Mouse (Mus musculus) CH12.LX (cell line): ENCODE results near the gene Pla2r1. TPM values are rescaled to one million over a fixed set of nuclear protein-coding genes. Genes with fewer than 3 reads are reported as not detected.

ENCODE experiments used
- DNase-seq: peaks from one replicate; pipeline ENCODE4 v3.0.0-alpha.2; 2013; ENCODE audit errors: extremely low read depth
- H3K27ac ChIP-seq: 2 replicates; pipeline ENCODE4 v1.5.1; 2012; ENCODE audit warnings: low read depth, mild to moderate bottlenecking, control low read depth, moderate library complexity; ENCODE audit not compliant: insufficient read depth
- H3K27me3 ChIP-seq: replicated peaks from 2 replicates; pipeline ENCODE3; 2012; ENCODE audit warnings: inconsistent platforms
- H3K36me3 ChIP-seq, 2 experiments: replicated peaks in 1 of 2; 2 replicates each; pipeline versions ENCODE3 to v1.6.1; 2012; ENCODE audit warnings: inconsistent platforms in 1 of 2, low read length in 1 of 2, mild to moderate bottlenecking in 1 of 2, mixed read lengths in 1 of 2, moderate library complexity in 1 of 2; ENCODE audit not compliant: control insufficient read depth in 1 of 2, insufficient read depth in 1 of 2
- H3K4me1 ChIP-seq, 2 experiments: 2 replicates each; pipeline ENCODE4 v1.6.1; 2012; ENCODE audit warnings: inconsistent platforms in 1 of 2, moderate library complexity in 1 of 2; ENCODE audit not compliant: insufficient read depth in 2 of 2, control insufficient read depth in 1 of 2
- H3K4me2 ChIP-seq: 2 replicates; pipeline ENCODE4 v1.6.1; 2012; ENCODE audit warnings: low read depth, mild to moderate bottlenecking, control low read depth; ENCODE audit not compliant: poor library complexity, insufficient read depth, severe bottlenecking
- H3K4me3 ChIP-seq, 3 experiments: fragments of 150-350 bp in 1 of 3; sonication (generic) in 1 of 3; replicated peaks in 1 of 3; 2 replicates each; pipeline versions ENCODE3 to v1.5.1; 2011 to 2012; ENCODE audit warnings: low read depth in 2 of 3, low read length in 2 of 3, mild to moderate bottlenecking in 2 of 3, moderate library complexity in 2 of 3, control low read depth in 1 of 3, improper control_type of control experiment in 1 of 3, inconsistent platforms in 1 of 3, mixed read lengths in 1 of 3; ENCODE audit not compliant: poor library complexity in 1 of 3
- H3K79me2 ChIP-seq: replicated peaks from 2 replicates; pipeline ENCODE4 v1.6.1; 2012; ENCODE audit warnings: mild to moderate bottlenecking, moderate library complexity; ENCODE audit not compliant: control insufficient read depth, poor library complexity, insufficient read depth, severe bottlenecking; ENCODE audit errors: extremely low read depth
- H3K9ac ChIP-seq: 2 replicates; pipeline ENCODE4 v1.6.1; 2012; ENCODE audit warnings: low read depth, mild to moderate bottlenecking, control low read depth, moderate library complexity; ENCODE audit not compliant: insufficient read depth
- H3K9me3 ChIP-seq: replicated peaks from 2 replicates; pipeline ENCODE3; 2012; ENCODE audit warnings: low read length, inconsistent platforms, mixed read lengths
- BHLHE40 ChIP-seq: IDR thresholded peaks from 2 replicates; pipeline ENCODE4 v1.6.1; 2011; ENCODE audit warnings: mild to moderate bottlenecking, low read depth, low read length, improper control_type of control experiment
- CHD1 ChIP-seq: IDR thresholded peaks from 2 replicates; pipeline ENCODE4 v1.6.1; 2012; ENCODE audit warnings: low read depth, low read length, improper control_type of control experiment, inconsistent platforms
- CHD2 ChIP-seq: IDR thresholded peaks from 2 replicates; pipeline ENCODE4 v1.6.1; 2011; ENCODE audit warnings: low read length, improper control_type of control experiment
- CTCF ChIP-seq, 2 experiments: IDR thresholded peaks in 1 of 2; conservative IDR thresholded peaks in 1 of 2; 2 replicates each; pipeline ENCODE4 v1.5.1; 2011 to 2012; ENCODE audit warnings: low read depth in 2 of 2, low read length in 2 of 2, improper control_type of control experiment in 1 of 2, inconsistent platforms in 1 of 2, mild to moderate bottlenecking in 1 of 2, moderate library complexity in 1 of 2
- E2F4 ChIP-seq: IDR thresholded peaks from 2 replicates; pipeline ENCODE4 v1.6.1; 2011; ENCODE audit warnings: low read depth, low read length, improper control_type of control experiment; ENCODE audit not compliant: insufficient replicate concordance
- EP300 ChIP-seq: IDR thresholded peaks from 2 replicates; pipeline ENCODE4 v1.6.1; 2011; ENCODE audit warnings: low read length, improper control_type of control experiment
- ETS1 ChIP-seq: conservative IDR thresholded peaks from 2 replicates; pipeline ENCODE4 v1.6.1; 2012; ENCODE audit warnings: low read depth, mild to moderate bottlenecking, inconsistent platforms, low read length, improper control_type of control experiment, moderate library complexity
- GABPA ChIP-seq: IDR thresholded peaks from 2 replicates; pipeline ENCODE4 v1.6.1; 2012; ENCODE audit warnings: low read depth, low read length, improper control_type of control experiment, inconsistent platforms; ENCODE audit not compliant: insufficient replicate concordance
- IRF4 ChIP-seq: IDR thresholded peaks from 2 replicates; pipeline ENCODE4 v1.6.1; 2014; ENCODE audit warnings: low read depth, mild to moderate bottlenecking, inconsistent platforms, low read length, improper control_type of control experiment
- JUN ChIP-seq: IDR thresholded peaks from 2 replicates; pipeline ENCODE4 v1.6.1; 2011; ENCODE audit warnings: low read depth, mild to moderate bottlenecking, low read length, improper control_type of control experiment, moderate library complexity; ENCODE audit not compliant: insufficient read depth
- JUND ChIP-seq: conservative IDR thresholded peaks from 2 replicates; pipeline ENCODE4 v1.6.1; 2011; ENCODE audit warnings: low read depth, low read length, improper control_type of control experiment
- KAT2A ChIP-seq: IDR thresholded peaks from 2 replicates; pipeline ENCODE4 v1.6.1; 2012; ENCODE audit warnings: low read length, improper control_type of control experiment, inconsistent platforms; ENCODE audit not compliant: insufficient replicate concordance
- MAX ChIP-seq: IDR thresholded peaks from 2 replicates; pipeline ENCODE4 v1.6.1; 2011; ENCODE audit warnings: low read length, improper control_type of control experiment
- MAZ ChIP-seq: IDR thresholded peaks from 2 replicates; pipeline ENCODE4 v1.6.1; 2012; ENCODE audit warnings: low read depth, mild to moderate bottlenecking, inconsistent platforms, low read length, improper control_type of control experiment, moderate library complexity
- MEF2A ChIP-seq: IDR thresholded peaks from 2 replicates; pipeline ENCODE4 v1.6.1; 2014; ENCODE audit warnings: low read depth, mild to moderate bottlenecking, inconsistent platforms, low read length, improper control_type of control experiment, borderline replicate concordance
- PAX5 ChIP-seq: IDR thresholded peaks from 2 replicates; pipeline ENCODE4 v1.6.1; 2012; ENCODE audit warnings: low read length, inconsistent platforms, mixed read lengths
- POLR2AphosphoS2 ChIP-seq: IDR thresholded peaks from 2 replicates; pipeline ENCODE4 v1.6.1; 2011; ENCODE audit warnings: low read depth, low read length, improper control_type of control experiment
- SIN3A ChIP-seq: IDR thresholded peaks from 2 replicates; pipeline ENCODE4 v1.6.1; 2012; ENCODE audit warnings: low read length, improper control_type of control experiment, inconsistent platforms
- TBP ChIP-seq: conservative IDR thresholded peaks from 2 replicates; pipeline ENCODE4 v1.6.1; 2011; ENCODE audit warnings: low read depth, low read length, improper control_type of control experiment
- USF1 ChIP-seq: IDR thresholded peaks from 2 replicates; pipeline ENCODE4 v1.6.1; 2014; ENCODE audit warnings: low read depth, mild to moderate bottlenecking, inconsistent platforms, low read length, improper control_type of control experiment
- USF2 ChIP-seq: conservative IDR thresholded peaks from 2 replicates; pipeline ENCODE4 v1.6.1; 2011; ENCODE audit warnings: low read depth, low read length, improper control_type of control experiment
- ZC3H11A ChIP-seq: IDR thresholded peaks from 2 replicates; pipeline ENCODE4 v1.6.1; 2012; ENCODE audit warnings: low read depth, mild to moderate bottlenecking, inconsistent platforms, low read length, improper control_type of control experiment
- ZKSCAN1 ChIP-seq: IDR thresholded peaks from 2 replicates; pipeline ENCODE4 v1.6.1; 2012; ENCODE audit warnings: low read depth, inconsistent platforms, low read length, improper control_type of control experiment, borderline replicate concordance
- ZMIZ1 ChIP-seq: IDR thresholded peaks from 2 replicates; pipeline ENCODE4 v1.6.1; 2012; ENCODE audit warnings: low read depth, mild to moderate bottlenecking, inconsistent platforms, low read length, improper control_type of control experiment
- ZNF384 ChIP-seq: IDR thresholded peaks from 2 replicates; pipeline ENCODE4 v1.6.1; 2012; ENCODE audit warnings: low read depth, low read length, improper control_type of control experiment, inconsistent platforms
- dilution Hi-C: fragments of 300-500 bp; cut with MboI; formaldehyde crosslinking; loops from 2 replicates; pipeline ENCODE4 v1.14.3; 2020; ENCODE audit warnings: low sequenced_read_pairs; ENCODE audit not compliant: extremely low pct_unique_long_range_greater_than_20kb, extremely low pct_ligation_motif_present
- in situ Hi-C: fragments of 300-500 bp; cut with MboI; formaldehyde crosslinking; loops from 3 replicates; pipeline ENCODE4 v1.14.3; 2019; ENCODE audit warnings: low sequenced_read_pairs, low pct_ligation_motif_present, low pct_unique_long_range_greater_than_20kb, mixed read lengths
- polyA plus RNA-seq: library from polyadenylated mRNA; unstranded; fragments of >175 nt; gene quantifications from 2 replicates; pipeline ENCODE4 v1.2.1, GENCODE M21; 2012; ENCODE audit warnings: low read depth; ENCODE audit not compliant: insufficient read length
- total RNA-seq, 2 experiments: library from RNA; depleted of rRNA; stranded (reverse); fragments of 300-350 nt in 1 of 2; fragments of >200 nt in 1 of 2; gene quantifications; 2 replicates each; pipeline ENCODE4 v1.2.3; 2012 to 2014

Gene Pla2r1
- total and polyA plus RNA-seq, 3 experiments = not detected

GRCm38 (mm10) chr2:60436802-60437201 lies 116.3 kb downstream of the Pla2r1 start:
- no peaks in the 10 kb centered on the region for H3K27me3 ChIP-seq
- no peak overlapping the region for H3K9ac ChIP-seq
- TF ChIP-seq MEF2A (no peak), MAX (no peak), PAX5 (no peak), TBP (no peak), ZNF384 (no peak), USF2 (no peak), JUND (no peak), IRF4 (no peak), CTCF (conservative IDR thresholded peaks at IDR 0.05 in 1 of 2, IDR thresholded peaks at IDR 0.05 in 1 of 2; ENCODE audit: low read depth in 2 of 2, low read length in 2 of 2) (no peak), GABPA (no peak), BHLHE40 (no peak), MAZ (no peak), USF1 (no peak)
- no peaks in the 10 kb centered on the region for H3K4me1 ChIP-seq
- no peaks in the 10 kb centered on the region for H3K36me3 ChIP-seq
- no peak overlapping the region for H3K4me3 ChIP-seq
- H3K9me3 ChIP-seq = no peaks in the 10 kb centered on the region
- DNase-seq = no peak
- dilution Hi-C loops (no loop called here), in situ Hi-C loops (loop anchor here (10.0 to 25.0 kb wide), 2 partner anchors 632 to 900 kb away; no protein-coding TSS in a partner anchor)
- H3K27ac ChIP-seq = no peak overlapping the region
- H3K4me2 ChIP-seq = no peak overlapping the region
- no peaks in the 10 kb centered on the region for H3K79me2 ChIP-seq

DNA sequence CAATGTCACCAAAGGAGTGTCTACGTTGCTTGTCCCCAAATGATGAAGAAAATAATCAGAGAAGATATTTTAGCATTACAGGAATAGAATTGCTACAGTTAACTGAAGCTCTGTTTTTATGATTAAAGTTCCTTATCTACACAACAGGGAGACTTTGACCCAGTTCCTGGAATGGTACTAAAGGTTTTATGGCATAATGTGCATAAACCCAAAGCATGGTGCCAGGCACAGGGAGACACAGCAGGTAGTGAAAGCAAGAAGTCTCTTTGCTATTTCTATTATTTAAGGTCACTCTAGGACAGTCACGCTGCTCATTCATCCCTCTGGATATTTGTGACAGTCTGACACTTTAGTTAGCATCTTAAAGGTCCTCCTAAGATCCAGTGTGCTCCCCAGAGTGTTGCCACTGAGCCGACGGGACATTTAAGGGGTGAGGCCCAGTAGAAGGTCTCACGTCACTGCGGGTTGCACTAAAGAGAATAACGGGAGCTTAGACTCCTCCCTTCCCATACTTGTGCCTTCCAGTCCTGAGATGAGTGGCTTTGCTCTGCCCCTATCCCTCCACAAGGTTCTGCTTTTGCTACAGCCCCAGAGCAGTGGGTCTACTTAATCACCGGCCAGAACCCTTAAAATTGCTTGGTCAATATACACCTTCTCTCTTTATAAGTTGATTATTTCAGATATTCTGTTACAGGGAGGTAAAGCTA lies 122.6 kb downstream of the Pla2r1 start:
- dilution Hi-C loops (no loop called here), in situ Hi-C loops (loop anchor here (10.0 to 25.0 kb wide), 2 partner anchors 626 to 893 kb away; no protein-coding TSS in a partner anchor)
- Histone ChIP-seq H3K4me2 (no peak overlapping the region), H3K4me1 (peaks cover 0 to 2% of the 10 kb centered on the region in 2 experiments; a peak in 1 of 4 replicates), H3K36me3 (no peaks in the 10 kb centered on the region), H3K4me3 (no peak overlapping the region), H3K79me2 (no peaks in the 10 kb centered on the region), H3K9me3 (no peaks in the 10 kb centered on the region), H3K27me3 (no peaks in the 10 kb centered on the region), H3K9ac (no peak overlapping the region), H3K27ac (no peak overlapping the region)
- TF ChIP-seq CHD2 (no peak), JUN (no peak), ETS1 (no peak), E2F4 (no peak), ZKSCAN1 (no peak), ZMIZ1 (no peak), USF2 (no peak), SIN3A (no peak), CHD1 (no peak), KAT2A (no peak), POLR2AphosphoS2 (no peak), MAX (no peak), ZC3H11A (no peak), EP300 (no peak), TBP (no peak)
- DNase-seq = no peak
